Mouse (Mus musculus) heart, embryonic 12.5 days (tissue): ENCODE data around the gene Supt16. TPM values are rescaled to one million over a fixed set of nuclear protein-coding genes. Genes with fewer than 3 reads are reported as not detected.

ENCODE experiments used
- ATAC-seq: fragments of 200-750 bp; cut with Nextera tagmentation; 2 replicates; pipeline ENCODE4 v1.8.0; 2017; ENCODE audit warnings: moderate TSS enrichment, moderate library complexity; ENCODE audit not compliant: insufficient number of reproducible peaks, low FRiP score
- H3K27ac ChIP-seq: fragments of 300-500 bp; sonication (generic); 2 replicates; pipeline ENCODE4 v1.5.1; 2016; ENCODE audit warnings: mild to moderate bottlenecking, moderate library complexity; ENCODE audit not compliant: poor library complexity, severe bottlenecking
- H3K27me3 ChIP-seq: fragments of 300-500 bp; sonication (generic); replicated peaks from 2 replicates; pipeline ENCODE4 v1.6.1; 2016; ENCODE audit warnings: mild to moderate bottlenecking, moderate library complexity
- H3K36me3 ChIP-seq: fragments of 300-500 bp; sonication (generic); 2 replicates; pipeline ENCODE4 v1.6.1; 2016; ENCODE audit warnings: mild to moderate bottlenecking, moderate library complexity
- H3K4me1 ChIP-seq: fragments of 300-500 bp; sonication (generic); replicated peaks from 2 replicates; pipeline ENCODE4 v1.6.1; 2016; ENCODE audit warnings: mild to moderate bottlenecking
- H3K4me2 ChIP-seq: fragments of 300-500 bp; sonication (generic); 2 replicates; pipeline ENCODE4 v1.6.1; 2016; ENCODE audit warnings: mild to moderate bottlenecking, moderate library complexity
- H3K4me3 ChIP-seq: fragments of 300-500 bp; sonication (generic); 2 replicates; pipeline ENCODE4 v1.5.1; 2016; ENCODE audit warnings: mild to moderate bottlenecking
- H3K9ac ChIP-seq: fragments of 300-500 bp; sonication (generic); 2 replicates; pipeline ENCODE4 v1.6.1; 2016; ENCODE audit warnings: mild to moderate bottlenecking, moderate library complexity
- H3K9me3 ChIP-seq: fragments of 300-500 bp; sonication (generic); replicated peaks from 2 replicates; pipeline ENCODE4 v1.6.1; 2016; ENCODE audit warnings: mild to moderate bottlenecking, moderate library complexity
- whole genome bisulfite sequencing: fragments of 180-500 bp; shearing (Covaris S2); methylation state at CpG from one replicate; pipeline ENCODE4 v1.1.7; 2016; 5-methylcytosine and 5-hydroxymethylcytosine counted together
- polyA plus RNA-seq: library from polyadenylated mRNA; unstranded; fragments of >200 nt; fragmentation: Nextera tagmentation; extraction: Ambion mirVana; gene quantifications from 2 replicates; pipeline ENCODE4 v1.2.1, GENCODE M21; 2016

The Supt16 gene
- polyA plus RNA-seq, 1 experiment from 2014 or later: 36.5 TPM

GRCm38 (mm10) chr14:52146540-52146939 lies 50.7 kb downstream of the Supt16 start:
- no peaks in the 10 kb centered on the region; the same call in 1 of the 2 replicates for H3K27me3 ChIP-seq
- H3K4me3 ChIP-seq: no peak overlapping the region
- H3K27ac ChIP-seq: no peak overlapping the region
- 61% methylated on average over 4 of the region's 4 CpGs for WGBS
- H3K9me3 ChIP-seq: no peaks in the 10 kb centered on the region
- H3K9ac ChIP-seq: no peak overlapping the region
- H3K36me3 ChIP-seq: no peaks in the 10 kb centered on the region
- H3K4me1 ChIP-seq: 0 out of 2 replicates have a peak, but pooled peaks cover 3% of the 10 kb centered on the region
- no peak for ATAC-seq
- no peak overlapping the region for H3K4me2 ChIP-seq

DNA sequence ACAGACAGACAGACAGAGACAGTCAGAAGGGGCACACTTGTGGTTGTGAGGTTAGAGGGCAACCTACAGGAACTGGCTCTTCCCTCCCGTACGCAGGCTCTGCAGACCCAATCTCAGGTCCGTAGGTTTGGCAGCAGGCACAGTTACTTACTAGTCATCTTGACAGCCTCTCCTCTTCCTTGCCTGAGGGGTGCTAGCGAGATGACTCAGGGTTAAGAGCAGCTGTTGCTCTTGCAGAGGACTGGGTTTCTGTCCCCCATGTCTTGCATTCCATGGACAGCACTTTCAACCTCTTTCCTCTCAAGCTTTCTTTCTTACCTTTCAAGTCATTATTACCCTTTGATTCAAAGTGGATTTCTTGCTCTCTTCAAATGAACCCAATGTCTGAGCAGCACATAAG lies 53.1 kb downstream of the Supt16 start:
- H3K9me3 ChIP-seq: no peaks in the 10 kb centered on the region
- H3K27me3 ChIP-seq: no peaks in the 10 kb centered on the region; the same call in 1 of the 2 replicates
- H3K4me2 ChIP-seq: no peak overlapping the region
- no peak overlapping the region for H3K4me3 ChIP-seq
- H3K4me1 ChIP-seq: peaks cover 14% of the 10 kb centered on the region
- no peak overlapping the region for H3K27ac ChIP-seq
- no peaks in the 10 kb centered on the region for H3K36me3 ChIP-seq
- 67% methylated on average over 4 of the region's 4 CpGs for WGBS
- no peak overlapping the region for H3K9ac ChIP-seq
- ATAC-seq: no peak

DNA sequence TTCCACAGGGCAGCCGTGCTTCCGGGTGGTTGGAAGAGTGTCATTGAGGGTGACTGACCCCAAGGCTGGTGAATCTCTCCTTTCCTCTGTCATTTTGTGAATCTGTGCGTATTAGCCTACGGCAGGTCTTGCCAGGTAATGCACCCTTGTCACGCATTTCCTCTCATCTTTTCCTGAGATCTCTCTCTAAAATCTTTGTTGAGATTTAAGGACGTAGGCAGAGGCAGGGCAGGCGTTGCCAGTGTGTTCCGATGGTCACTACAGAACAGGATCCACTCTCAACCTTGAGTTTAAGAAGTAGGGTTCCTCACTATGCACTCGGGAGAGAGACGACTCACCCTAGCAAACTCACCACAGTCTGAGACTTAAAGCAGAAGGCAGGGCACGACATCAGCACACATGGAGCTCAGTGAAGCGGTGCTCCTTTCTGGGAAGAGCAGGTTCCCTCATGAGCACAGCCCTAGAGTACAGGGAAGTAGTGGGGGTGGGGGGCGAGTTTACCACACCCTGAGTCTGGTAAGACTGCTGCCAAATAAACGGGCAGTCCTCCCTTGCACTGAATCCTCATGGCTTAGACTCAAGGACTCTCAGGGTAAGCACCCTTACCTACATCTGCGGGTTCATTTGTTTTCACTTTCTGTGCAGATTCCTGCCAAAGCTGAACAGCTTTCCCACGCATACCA lies 55.6 kb downstream of the Supt16 start:
- Histone ChIP-seq H3K4me1 (peaks cover 14% of the 10 kb centered on the region), H3K27me3 (no peaks in the 10 kb centered on the region; the same call in 1 of the 2 replicates), H3K9me3 (no peaks in the 10 kb centered on the region), H3K27ac (no peak overlapping the region), H3K4me2 (peak overlapping the region; percentile 64), H3K4me3 (no peak overlapping the region), H3K36me3 (no peaks in the 10 kb centered on the region), H3K9ac (no peak overlapping the region)
- no peak; the same call in 1 of the 2 replicates for ATAC-seq
- 69% methylated on average over 16 of the region's 16 CpGs for WGBS

DNA sequence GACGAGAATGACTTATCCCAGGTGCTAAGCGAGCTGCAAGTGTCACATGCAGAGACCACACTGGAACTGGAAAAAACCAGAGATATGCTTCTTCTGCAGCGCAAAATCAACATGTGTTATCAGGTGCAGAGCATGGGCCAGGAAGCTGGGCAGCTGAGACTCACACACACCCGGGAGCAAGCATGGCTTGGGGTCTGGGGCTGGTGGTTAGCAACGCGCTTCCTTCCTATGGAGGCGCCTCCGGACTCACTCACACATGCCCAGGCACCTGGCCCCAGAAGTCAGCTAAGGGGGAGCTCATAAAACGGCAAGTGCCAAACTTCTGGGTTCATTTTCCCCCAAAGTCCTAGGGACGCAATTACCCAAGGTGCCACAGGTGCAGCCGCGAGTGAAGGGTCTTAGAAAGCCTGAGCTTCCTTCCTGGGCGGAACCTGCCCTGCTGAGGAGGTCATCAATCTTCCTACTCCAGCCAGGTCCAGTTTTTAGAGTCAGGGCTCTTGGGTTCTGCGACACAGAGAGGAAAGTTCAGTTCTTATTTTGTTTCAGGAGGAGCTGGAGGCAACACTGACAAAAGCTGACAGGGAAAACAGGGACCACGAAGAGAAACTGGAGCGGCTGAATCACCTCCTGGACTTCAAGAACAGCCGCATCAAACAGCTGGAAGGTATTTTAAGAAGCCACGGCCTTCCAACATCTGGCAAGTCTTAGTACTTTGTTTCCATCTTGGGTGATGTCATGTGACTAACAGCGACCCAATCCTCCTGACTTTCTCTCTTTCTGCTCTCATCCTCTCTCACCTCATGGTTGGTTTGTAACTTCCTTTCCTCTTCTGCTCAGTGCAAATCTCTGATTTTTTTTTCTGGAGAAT lies 56.4 kb downstream of the Supt16 start:
- H3K36me3 ChIP-seq: no peaks in the 10 kb centered on the region
- no peak overlapping the region for H3K27ac ChIP-seq
- H3K4me1 ChIP-seq: peaks cover 14% of the 10 kb centered on the region
- ATAC-seq: peak; percentile 78; the same call in 1 of the 2 replicates
- H3K27me3 ChIP-seq: no peaks in the 10 kb centered on the region; the same call in 1 of the 2 replicates
- H3K9ac ChIP-seq: 0 out of 2 replicates have a peak overlapping the region, but pooled peaks have one; percentile 35
- H3K9me3 ChIP-seq: no peaks in the 10 kb centered on the region
- 30% methylated on average over 19 of the region's 19 CpGs for WGBS
- peak overlapping the region; percentile 27 for H3K4me3 ChIP-seq
- H3K4me2 ChIP-seq: peak overlapping the region; percentile 64

GRCm38 (mm10) chr14:52133584-52133983 lies 63.6 kb downstream of the Supt16 start:
- 76% methylated on average over 5 of the region's 5 CpGs for WGBS
- H3K4me2 ChIP-seq: no peak overlapping the region
- no peak overlapping the region for H3K9ac ChIP-seq
- H3K4me1 ChIP-seq: no peaks in the 10 kb centered on the region
- no peak overlapping the region for H3K4me3 ChIP-seq
- H3K9me3 ChIP-seq: no peaks in the 10 kb centered on the region
- no peak overlapping the region for H3K27ac ChIP-seq
- no peaks in the 10 kb centered on the region for H3K27me3 ChIP-seq
- no peak for ATAC-seq
- no peaks in the 10 kb centered on the region for H3K36me3 ChIP-seq

DNA sequence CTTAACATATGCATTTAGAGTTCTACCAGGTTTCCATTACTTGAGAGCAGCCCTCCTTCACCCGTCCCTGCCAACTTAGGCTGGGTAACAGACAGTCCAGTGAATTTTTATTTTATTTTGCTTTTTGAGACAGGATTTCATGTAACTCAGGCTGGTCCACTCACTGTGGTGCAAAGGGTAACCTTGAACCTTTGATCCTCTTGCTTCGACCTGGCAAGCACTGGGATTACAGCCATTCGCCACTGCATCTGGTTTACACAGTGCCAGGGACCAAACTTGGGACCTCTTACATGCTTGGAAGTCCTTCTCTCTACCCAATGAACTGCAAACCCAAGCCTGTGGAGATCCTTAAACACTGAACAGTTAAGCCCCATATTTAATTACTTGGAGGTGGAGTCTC lies 72.6 kb downstream of the Supt16 start:
- H3K4me1 ChIP-seq: no peaks in the 10 kb centered on the region
- H3K4me3 ChIP-seq: no peak overlapping the region
- H3K27ac ChIP-seq: no peak overlapping the region
- H3K9me3 ChIP-seq: no peaks in the 10 kb centered on the region
- WGBS: 89% methylated on average over 3 of the region's 3 CpGs
- H3K27me3 ChIP-seq: 0 out of 2 replicates have a peak, but pooled peaks cover 15% of the 10 kb centered on the region
- H3K9ac ChIP-seq: no peak overlapping the region
- ATAC-seq: no peak
- no peak overlapping the region for H3K4me2 ChIP-seq
- no peaks in the 10 kb centered on the region for H3K36me3 ChIP-seq

- H3K4me1 ChIP-seq: no peaks in the 10 kb centered on the region; the same call in 1 of the 2 replicates
These were observed 73.3 kb downstream of the Supt16 start for GRCm38 (mm10) chr14:52123918-52124317.

GRCm38 (mm10) chr14:52120169-52120568 lies 77.0 kb downstream of the Supt16 start:
- H3K4me3 ChIP-seq: no peak overlapping the region
- no peak overlapping the region for H3K27ac ChIP-seq
- H3K27me3 ChIP-seq: 0 out of 2 replicates have a peak, but pooled peaks cover 15% of the 10 kb centered on the region
- 53% methylated on average over 7 of the region's 7 CpGs for WGBS
- peak overlapping the region; percentile 100 for H3K4me2 ChIP-seq
- no peak overlapping the region for H3K9ac ChIP-seq
- no peaks in the 10 kb centered on the region for H3K9me3 ChIP-seq
- H3K36me3 ChIP-seq: no peaks in the 10 kb centered on the region
- ATAC-seq: no peak
- no peaks in the 10 kb centered on the region; the same call in 1 of the 2 replicates for H3K4me1 ChIP-seq

More at GRCm38 (mm10) chr14:52123918-52124317, 73.3 kb downstream of the Supt16 start:
- Histone ChIP-seq H3K4me2 (no peak overlapping the region), H3K4me3 (no peak overlapping the region), H3K27me3 (0 out of 2 replicates have a peak, but pooled peaks cover 15% of the 10 kb centered on the region), H3K9ac (no peak overlapping the region), H3K36me3 (no peaks in the 10 kb centered on the region), H3K9me3 (no peaks in the 10 kb centered on the region), H3K27ac (no peak overlapping the region)
- WGBS: 20% methylated on average over 4 of the region's 4 CpGs
- ATAC-seq: no peak

DNA sequence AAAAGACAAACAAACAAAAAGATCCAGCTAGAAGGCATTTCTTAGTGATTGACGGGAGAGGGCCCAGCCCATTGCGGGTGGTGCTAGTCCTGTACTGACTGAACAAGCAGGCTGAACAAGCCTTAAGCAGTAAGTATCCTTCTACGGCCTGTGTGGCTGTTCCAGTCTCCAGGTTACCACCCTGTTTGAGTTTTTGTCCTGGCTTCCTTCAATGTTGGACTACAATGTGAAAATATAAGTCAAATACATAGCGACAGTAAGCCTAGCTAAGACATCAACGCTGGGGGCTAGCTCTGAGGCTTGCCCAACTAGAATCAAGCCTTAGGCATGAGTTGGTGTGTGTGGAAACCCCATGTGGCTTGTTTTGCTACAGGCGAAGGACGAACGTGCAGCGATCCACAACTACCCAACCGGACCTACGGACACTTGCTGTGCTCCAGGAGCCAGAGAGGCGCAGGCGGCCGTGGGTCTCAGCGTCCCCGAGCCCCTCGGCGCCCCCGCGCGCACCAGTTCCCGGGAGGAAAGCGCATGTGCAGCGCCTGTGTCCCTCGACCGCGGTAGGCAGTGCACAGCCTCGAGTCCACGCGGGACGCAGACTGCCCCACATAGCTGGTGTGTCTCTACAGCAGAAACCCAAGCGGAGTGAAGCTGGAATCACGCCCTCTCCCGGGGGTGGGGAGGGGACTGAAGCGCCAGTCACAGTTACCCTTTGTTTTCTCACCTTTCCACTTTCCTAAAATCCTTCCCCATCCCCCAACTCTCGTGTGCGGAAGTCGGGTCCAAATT lies 78.2 kb downstream of the Supt16 start:
- Histone ChIP-seq H3K36me3 (no peaks in the 10 kb centered on the region), H3K9ac (peak overlapping the region; percentile 83), H3K4me3 (peak overlapping the region; percentile 70), H3K27me3 (0 out of 2 replicates have a peak, but pooled peaks cover 15% of the 10 kb centered on the region), H3K4me1 (no peaks in the 10 kb centered on the region; the same call in 1 of the 2 replicates), H3K4me2 (peak overlapping the region; percentile 100), H3K9me3 (no peaks in the 10 kb centered on the region), H3K27ac (peak overlapping the region; percentile 69)
- ATAC-seq: peak; percentile 84
- WGBS: under 1% methylated on average over 38 of the region's 38 CpGs

GRCm38 (mm10) chr14:52118456-52118822 lies 78.8 kb downstream of the Supt16 start:
- Histone ChIP-seq H3K4me1 (no peaks in the 10 kb centered on the region; the same call in 1 of the 2 replicates), H3K9me3 (no peaks in the 10 kb centered on the region), H3K27ac (peak overlapping the region; percentile 69), H3K9ac (peak overlapping the region; percentile 83), H3K36me3 (no peaks in the 10 kb centered on the region), H3K4me3 (peak overlapping the region; percentile 70), H3K27me3 (0 out of 2 replicates have a peak, but pooled peaks cover 15% of the 10 kb centered on the region), H3K4me2 (peak overlapping the region; percentile 100)
- WGBS: 7% methylated on average over 8 of the region's 8 CpGs
- ATAC-seq: peak; percentile 72
